Mouse (Mus musculus) embryo, embryonic 9.5 days (tissue): ENCODE measurements at regions not wholly inside any gene's neighbourhood (a gene's known extent, or its start where the extent isn't known, plus 50 kb on each side); places are given as distances from the start of the nearest gene placed in this dataset.

ENCODE experiments used
- DNase-seq: peaks from one replicate; pipeline ENCODE4 v3.0.0-alpha.2; 2017; ENCODE audit errors: extremely low spot score

GRCm38 (mm10) chr9:91135107-91135506 is 227.1 kb upstream of the Zic4 start:
- no peak for DNase-seq

GRCm38 (mm10) chr9:91140651-91141050 is 221.6 kb upstream of the Zic4 start:
- DNase-seq = no peak

GRCm38 (mm10) chr9:91151893-91152292 is 210.3 kb upstream of the Zic4 start:
- no peak for DNase-seq

- no peak for DNase-seq
Observed at GRCm38 (mm10) chr9:91159311-91159710, 202.9 kb upstream of the Zic4 start.

- DNase-seq = no peak
Observed at GRCm38 (mm10) chr9:91167871-91168270, 194.3 kb upstream of the Zic4 start.

- no peak for DNase-seq
Observed at GRCm38 (mm10) chr9:91193221-91193620, 169.0 kb upstream of the Zic4 start.

GRCm38 (mm10) chr9:91193954-91194353 is 168.3 kb upstream of the Zic4 start:
- no peak for DNase-seq

GRCm38 (mm10) chr9:91207281-91207680 is 154.9 kb upstream of the Zic4 start:
- DNase-seq = no peak

GRCm38 (mm10) chr9:91227673-91228440 is 134.4 kb upstream of the Zic4 start:
- peak; percentile 5 for DNase-seq

GRCm38 (mm10) chr9:91228525-91228924 is 133.7 kb upstream of the Zic4 start:
- DNase-seq = no peak

GRCm38 (mm10) chr9:91253886-91254285 is 108.3 kb upstream of the Zic4 start:
- no peak for DNase-seq

- DNase-seq = no peak
Observed at GRCm38 (mm10) chr9:91291340-91291739, 70.9 kb upstream of the Zic4 start.
